Mouse (Mus musculus) kidney, adult 9 months (tissue): ENCODE measurements around the gene Unc13a.

Experiments used
- DNase-seq: peaks from one replicate; pipeline ENCODE4 v3.0.0; 2022

Gene Unc13a

GRCm38 (mm10) chr8:71577856-71578387, 93.6 kb downstream of the Unc13a start:
- DNase-seq: no peak

DNA sequence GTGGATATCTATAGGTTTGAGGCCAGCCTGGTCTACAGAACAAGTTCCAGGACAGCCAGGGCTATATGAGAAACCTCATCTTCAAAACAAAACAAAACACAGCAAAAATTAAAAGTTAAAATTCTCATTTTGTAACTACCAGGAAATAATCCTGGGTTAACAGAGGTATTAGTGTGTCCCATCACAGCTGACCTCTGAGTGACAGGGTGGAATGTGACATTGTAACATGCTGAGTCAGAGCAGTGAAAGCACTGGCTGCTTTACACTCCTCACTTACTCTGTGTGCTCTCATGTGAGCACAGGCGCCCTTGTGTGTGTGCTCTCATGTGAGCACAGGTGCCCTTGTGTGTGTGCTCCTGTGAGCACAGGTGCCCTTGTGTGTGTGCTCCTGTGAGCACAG, 96.5 kb downstream of the Unc13a start:
- no peak for DNase-seq

DNA sequence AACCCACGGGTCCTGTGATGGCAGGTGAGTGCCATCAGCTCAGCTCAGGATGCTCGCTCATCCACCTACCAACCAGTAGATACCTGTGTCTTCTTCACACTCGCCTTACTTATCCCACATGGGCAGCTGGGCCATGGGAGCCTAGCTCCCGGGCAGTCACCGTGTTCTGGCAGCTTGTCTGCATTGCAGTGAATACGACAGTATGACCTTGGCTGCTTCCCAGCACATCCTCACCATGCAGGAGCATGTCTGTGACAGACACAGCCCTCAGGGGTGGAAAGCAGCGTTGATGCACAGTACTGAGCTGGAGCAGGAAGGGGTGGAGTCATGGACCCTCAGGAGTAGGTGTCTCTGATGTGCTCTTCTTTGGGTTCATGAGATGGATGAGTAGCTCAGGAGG, 97.1 kb downstream of the Unc13a start:
- no peak for DNase-seq
